Mouse (Mus musculus): ENCODE results near the gene Cmtm4.

Cmtm4 gene

DNA sequence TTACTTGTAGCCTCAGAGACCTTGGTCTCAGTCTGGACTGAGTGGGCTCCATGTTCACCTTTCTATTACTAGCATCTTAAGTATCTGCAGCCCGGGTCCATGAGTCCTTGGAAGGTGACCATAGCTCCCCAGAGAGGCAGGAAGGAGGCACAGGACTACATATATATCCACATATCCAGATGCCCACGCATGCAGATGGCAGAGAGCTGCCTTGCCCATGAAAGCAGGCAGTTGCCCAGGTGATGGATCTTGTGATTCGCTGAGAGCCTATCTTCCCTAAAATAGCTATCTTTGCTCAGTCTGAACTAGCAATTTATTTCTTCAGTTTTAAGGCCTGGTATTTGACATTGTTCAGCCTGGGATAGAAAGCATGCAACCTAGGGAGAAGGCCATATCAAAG, 15.9 kb upstream of the Cmtm4 start:
- DNase-seq (ENCODE audit: low spot score) = no peak

DNA sequence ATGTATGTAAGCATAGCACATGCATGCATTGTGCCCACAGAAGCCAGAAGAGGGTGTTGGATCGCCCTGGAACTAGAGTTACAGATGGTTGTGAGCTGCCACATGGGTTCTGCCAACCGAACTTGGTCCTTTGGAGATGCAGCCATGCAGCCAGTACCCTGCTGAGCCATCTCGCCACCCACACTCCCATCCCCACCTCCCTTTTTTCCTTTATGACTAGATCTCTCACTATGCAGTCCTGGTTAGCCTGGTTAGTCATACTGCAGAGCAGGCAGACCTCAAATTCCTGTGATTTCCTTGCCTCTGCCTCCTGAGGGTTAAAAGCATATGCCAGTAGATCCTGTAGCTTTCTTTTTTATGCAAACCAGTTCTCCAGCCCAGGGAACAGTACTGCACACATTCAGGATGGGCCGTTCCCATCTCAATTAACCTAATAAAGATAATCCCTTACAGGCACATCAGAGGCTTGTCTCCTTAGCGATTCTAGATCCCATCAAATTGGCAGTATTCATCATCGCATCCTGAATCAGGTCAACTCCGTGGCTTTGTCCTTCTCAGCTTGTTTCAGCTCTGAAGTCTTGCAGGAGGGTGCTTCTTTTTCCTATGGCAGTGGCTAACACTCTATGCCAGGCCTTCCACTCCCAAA, 15.1 kb upstream of the Cmtm4 start:
- DNase-seq (ENCODE audit: low spot score) = no peak

DNA sequence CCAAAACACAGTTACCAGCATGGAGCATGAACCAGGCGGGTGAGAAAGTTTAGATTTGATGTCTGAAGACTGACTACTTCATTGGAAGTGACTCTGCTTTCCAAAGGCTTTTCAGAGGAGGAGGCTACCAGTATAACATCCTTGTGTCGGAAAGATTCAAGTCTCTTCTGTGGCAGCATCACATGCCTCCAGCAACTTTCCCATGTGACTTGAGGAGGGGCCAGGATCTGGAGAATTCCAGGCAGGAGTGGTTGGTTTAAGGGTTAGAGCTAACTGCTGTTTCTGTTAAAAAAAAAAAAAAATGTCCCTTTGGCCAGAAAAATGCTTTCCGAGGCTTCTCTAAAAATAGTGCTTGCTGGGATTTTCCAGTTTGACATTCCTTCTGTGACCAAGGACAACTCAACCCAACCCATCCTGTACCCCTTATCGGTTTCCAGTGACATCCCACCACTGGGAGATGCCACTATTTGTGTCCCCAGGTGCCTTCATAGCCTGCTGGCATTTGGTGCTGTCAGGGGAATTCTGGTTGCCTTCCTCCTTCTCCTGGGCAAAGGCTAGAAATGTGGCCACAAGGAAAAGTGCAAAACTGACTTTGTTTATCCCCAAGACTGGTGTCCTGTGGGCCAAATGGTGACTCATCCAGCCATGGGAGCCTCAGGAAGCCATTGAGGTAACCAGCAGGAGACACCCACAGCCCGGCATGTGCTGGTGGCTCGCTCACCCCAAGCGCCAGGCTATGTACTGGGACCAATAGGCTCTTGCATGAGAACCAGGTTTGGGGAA, 12.9 kb upstream of the Cmtm4 start:
- DNase-seq (ENCODE audit: low spot score) = no peak

DNA sequence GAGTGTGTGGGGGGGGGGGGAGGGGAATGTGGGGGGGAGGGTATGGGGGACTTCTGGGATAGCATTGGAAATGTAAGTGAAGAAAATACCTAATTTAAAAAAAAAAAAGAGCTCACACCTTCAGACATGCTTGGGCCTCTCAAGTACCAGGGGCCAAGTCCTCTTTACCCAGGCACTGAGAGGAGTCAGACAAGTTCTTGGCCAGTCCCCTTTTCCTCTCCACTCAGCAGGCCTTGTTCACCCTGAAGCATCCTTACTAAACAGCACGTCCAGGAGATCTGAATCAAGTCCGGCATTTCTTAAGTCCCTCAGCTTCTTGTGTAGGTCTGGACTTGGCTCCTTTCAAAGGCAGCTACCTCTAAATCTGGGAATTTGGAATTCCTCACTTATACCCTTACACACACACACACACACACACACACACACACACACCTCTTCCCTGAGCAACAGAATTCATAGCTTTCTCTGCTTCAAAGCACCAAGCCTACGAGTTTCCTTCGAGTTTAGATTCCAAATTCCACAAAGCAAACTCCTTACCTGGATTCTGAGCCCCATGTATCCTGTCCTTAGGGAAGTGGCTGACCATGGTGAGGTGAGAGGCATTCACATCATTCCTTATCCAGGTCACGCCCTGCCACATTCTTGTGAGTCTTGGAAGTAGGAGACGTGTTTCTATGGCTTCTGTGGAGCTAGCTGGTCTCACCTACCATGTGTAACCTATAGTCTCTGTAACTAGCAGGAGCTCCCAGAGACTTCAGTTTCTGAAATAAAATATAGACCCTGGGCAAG, 10.9 kb upstream of the Cmtm4 start:
- no peak for DNase-seq (ENCODE audit: low spot score)

DNA sequence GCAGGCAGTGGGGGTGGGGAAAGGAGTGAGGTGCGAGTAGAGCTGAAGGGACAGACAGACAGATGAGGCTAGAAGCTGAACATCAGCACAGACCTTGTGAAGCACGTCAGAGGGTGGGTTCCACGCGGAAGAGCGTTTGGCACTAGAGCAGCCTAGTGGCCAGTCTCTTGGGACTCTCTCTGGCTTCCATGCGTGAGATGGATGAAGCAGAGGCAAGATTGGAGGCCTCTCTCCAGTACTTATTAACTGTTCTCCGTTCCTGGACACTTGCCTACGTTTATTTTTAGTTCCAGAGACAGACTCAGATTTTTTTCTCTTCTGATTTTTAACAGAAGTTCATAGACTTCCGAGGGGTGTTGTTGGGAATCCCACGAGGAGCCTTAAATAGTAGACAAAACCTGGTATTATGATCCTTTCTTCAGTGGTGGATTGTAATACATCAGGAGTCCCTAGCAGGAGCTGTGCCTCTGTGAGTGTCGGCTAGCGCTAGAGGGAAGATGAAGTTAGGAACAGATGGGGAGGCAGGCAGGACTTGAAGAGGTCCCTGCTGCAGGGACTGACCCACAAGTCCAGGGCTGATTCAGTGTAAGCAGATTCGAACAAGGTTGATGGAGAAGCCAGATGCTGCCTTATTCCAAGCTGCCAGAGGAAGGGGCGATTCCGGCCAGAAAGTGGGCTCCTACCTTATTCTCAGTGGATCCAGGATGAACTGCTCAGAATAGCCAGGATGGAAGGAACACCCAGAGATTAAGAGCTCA, 10.0 kb upstream of the Cmtm4 start:
- DNase-seq (ENCODE audit: low spot score) = no peak

DNA sequence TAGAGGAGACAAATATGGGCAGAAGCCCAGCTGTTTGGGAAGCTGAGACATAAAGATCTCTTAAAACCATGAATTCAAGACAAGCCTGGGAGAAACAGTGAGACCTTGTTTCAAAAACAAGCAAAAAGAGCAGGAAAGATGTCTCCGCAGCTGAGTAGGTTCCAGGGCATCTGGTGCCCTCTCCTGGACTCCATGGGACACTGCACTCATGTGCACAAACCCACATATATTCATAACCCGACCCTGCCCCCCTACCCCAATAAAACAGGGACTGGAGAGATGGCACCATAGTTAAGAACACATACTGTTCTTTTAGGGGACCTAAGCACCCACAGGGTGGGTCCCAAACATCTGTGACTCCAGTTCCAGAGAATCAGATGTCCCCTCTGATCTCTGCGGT, 8.0 kb upstream of the Cmtm4 start:
- DNase-seq (ENCODE audit: low spot score) = no peak

DNA sequence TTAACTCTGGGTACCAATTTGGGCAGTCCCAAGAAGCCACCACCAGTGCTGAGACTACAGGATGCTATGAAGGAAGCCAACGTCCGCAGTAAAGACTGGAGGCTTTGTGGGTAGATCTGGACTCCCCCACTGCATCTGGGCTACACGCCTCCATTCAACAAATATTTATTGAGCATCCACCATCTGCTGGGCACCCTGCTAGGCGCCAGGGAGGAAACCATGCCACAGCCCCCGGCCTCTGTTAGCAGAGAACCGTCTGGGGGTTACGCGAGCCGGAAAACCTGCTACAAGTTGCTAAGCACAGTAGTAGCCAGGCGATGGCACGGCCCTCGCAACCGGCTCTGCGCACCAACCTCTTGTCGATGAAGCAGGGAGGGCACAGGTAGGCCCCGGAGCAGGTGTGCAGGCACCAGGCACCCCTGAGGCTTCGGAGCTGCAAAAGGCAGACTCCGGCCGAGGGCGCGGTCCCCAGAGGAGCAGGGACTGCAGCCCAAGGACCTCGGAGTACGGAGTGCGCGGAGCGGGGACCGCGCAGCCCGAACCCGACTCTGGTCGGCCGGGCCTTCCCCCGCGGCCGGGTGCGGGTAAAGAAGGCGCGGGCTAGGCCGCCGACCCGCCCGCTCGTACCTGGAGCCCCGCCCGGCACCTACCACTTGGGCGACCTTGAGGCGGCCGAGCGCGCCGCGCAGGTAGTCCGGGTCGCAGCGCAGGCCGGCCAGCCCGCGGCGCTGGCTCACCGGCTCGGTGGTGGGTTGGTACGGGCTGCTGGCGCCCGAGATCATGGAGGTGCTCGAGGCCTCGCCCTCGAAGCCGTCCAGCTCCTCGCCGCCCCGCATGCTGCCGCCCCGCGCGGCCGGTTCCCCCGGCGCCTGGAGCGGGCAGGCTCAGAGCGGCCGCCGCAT, 555 bp downstream of the Cmtm4 start:
- peak; percentile 64 for DNase-seq (ENCODE audit: low spot score)

DNA sequence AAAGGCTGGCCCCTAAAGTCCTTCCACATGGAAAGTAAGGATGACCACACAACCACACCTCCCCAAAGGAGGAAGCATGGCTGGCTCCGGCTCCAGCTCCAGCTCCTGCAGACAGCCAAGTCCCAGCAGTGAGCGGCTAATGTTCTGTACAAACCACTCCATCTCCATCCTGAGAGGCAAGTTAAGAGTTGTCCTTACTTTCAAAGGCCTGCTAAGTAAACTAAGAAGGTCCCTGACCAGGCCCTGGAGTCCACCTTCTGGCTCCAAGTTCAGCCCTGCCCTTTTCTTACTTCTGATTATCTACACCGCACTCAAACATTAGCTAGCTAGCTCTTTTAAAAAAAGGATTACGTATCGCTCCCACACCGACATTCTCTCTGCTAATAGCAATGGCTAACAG, 1.8 kb downstream of the Cmtm4 start:
- DNase-seq (ENCODE audit: low spot score) = no peak

DNA sequence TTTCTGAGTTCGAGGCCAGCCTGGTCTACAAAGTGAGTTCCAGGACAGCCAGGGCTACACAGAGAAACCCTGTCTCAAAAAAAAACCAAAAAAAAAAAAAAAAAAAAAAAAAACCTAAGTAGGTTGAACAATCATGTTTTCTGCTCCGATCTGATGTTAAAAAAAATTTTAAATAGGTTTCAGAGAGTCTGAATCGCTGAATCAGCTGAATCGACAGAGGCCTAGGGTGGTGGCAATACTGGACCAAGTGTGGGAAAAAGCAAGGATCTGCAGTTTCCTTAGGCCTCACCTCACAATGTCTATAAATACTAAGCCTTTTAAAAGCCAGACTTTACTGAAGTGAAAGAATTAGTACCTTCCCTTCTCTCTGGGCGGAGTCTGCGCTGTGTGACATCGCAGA, 2.5 kb downstream of the Cmtm4 start:
- DNase-seq (ENCODE audit: low spot score) = no peak

DNA sequence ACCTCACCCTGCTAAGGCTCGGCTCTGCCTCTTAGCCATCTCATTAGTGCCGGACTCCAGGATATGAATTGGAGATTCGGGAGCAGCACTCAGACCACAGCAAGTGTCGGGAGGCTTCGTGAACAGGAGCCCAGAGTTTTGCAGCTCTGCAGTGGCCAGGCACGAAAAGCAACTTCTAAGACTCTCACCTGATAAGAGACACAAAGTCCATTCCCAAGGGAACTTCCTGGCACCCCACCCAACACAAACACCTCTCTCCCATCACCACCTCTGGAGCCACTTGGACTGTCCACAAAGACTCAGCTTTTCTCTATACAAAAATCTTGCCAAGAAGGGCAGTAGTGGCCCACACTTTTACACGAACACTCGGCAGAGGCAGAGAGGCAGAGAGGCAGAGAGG, 5.4 kb downstream of the Cmtm4 start:
- no peak for DNase-seq (ENCODE audit: low spot score)

DNA sequence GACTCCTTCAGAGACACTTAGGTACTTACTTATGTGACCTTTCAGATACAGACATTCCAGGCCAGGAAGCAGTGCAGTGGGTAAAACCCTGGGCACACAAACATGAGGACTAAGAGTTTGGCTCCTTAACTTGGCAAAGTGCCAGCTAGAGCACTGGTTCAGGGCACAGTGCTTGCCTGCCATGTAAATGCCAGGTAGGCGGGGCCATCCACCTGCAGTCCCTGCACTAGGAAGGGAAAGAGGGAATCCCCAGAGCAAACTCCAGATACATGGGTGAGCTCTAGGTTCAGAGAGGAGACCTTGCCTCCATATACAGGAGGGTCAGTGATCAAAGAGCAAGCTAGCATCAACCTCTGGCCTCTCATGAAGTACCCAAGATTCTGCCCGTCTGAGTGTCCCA, 7.6 kb downstream of the Cmtm4 start:
- no peak for DNase-seq (ENCODE audit: low spot score)

DNA sequence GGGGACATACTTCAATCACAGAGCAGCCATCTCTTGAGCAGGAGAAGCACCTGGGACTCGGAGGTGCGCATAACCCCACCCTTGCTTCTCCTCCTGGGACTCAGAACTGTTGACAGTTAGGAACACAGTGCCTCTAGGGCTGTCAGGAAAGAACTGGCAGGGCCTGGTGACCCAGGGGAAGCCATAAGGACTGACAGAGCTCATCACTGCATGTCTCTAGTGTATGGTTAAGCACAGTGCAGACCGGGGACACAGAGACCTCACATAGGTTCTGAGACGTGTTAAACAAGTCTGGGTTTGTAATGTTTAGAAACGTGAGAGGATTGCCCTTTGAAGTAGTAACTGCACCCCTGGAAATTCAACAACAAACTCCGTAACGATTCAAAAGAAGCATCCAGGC, 8.1 kb downstream of the Cmtm4 start:
- no peak for DNase-seq (ENCODE audit: low spot score)

DNA sequence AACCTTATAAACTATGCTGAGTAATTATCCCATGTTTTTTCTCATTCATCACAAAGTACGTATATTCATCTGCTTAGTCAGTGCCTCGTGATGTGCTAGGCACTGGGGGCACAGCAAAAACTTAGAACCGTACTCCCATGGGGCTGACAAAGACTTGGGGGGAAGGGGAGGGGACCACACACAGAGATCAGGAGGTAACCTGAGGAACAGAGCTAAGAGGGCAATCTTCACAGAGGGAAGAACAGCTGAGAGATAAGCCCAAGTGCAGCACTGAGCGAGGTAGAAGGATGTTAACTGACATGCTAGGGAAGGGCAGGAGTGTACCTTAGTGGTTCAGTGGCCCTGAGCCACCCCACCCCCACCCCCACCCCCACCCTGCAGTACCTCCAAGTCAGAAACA, 8.9 kb downstream of the Cmtm4 start:
- DNase-seq (ENCODE audit: low spot score) = no peak

DNA sequence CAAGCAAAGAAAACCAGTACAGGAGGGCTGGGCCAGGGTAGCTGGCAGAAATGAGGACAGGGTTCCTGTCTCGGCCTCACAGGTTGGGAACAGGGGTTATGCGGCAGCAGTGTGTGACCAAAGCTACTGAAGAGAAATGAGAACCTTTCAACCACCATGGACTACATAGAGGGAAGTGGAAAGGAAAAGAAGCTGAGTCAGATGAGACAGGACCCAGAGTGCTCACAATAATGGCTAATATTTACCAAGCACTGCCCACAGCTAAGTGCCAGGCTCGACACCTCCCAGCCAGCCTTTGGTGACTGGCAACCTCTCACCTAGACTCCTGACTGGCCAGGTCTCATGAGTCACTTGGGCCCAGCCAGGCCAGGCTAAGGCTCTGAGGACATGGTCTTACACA, 11.6 kb downstream of the Cmtm4 start:
- DNase-seq (ENCODE audit: low spot score) = no peak

DNA sequence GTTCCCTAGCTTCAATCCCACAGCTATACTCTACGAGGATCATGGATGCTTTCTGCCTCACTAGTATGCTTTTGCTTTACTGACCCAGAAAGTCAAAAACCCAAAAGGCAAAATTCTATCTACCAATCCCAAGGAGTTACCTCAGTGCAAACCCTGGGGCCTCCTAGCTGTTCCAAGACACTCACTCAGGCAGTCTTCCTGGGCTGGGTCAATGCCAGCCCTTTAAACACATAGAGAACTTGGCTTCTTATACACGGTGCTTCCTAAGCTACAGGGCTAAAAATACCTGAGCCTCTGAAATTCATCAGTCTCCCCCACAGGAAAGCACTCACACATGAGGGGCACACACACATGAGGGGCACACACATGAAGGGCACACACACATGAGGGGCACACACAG, 12.3 kb downstream of the Cmtm4 start:
- DNase-seq (ENCODE audit: low spot score) = no peak

DNA sequence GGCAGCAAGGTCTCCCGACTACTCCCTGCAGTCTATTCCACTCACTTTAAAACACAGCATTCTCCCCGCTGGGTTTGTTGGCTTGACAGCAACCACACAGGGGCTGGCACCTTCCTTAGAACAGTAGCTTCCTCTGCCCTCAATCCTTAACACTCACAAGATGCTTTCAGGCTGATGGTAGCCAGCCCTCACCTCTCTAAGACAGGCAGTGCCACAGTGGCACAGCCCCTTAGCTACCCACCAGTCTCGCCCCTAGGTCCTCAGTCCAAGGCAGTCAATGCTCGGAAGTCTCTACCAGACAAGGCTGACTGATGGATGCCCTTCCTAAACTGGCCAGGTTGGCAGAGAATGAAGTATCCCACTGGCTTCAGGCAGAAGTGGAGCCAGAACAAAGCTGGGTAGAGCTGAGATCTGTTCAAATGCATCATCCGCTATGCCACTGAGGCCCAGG, 14.6 kb downstream of the Cmtm4 start:
- DNase-seq (ENCODE audit: low spot score) = no peak

DNA sequence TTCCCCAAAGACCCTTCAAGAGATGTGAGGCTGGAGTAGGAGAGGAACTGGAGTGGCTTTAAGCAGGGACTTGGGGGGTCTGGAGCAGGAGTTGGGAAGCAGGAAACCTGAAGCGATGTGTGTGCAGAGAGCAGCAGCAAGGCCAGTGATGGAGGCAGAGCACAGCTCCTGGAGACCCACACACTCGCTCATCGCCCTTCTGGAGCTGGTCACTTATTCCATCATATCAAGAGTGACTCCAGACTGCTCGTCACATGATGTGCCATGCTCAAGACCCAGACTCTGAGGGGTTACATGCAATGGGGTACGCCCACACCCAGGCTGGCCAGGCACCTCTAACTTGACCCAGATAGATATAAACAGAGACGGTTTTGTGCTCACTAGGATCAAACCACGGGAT, 15.3 kb downstream of the Cmtm4 start:
- DNase-seq (ENCODE audit: low spot score) = no peak

DNA sequence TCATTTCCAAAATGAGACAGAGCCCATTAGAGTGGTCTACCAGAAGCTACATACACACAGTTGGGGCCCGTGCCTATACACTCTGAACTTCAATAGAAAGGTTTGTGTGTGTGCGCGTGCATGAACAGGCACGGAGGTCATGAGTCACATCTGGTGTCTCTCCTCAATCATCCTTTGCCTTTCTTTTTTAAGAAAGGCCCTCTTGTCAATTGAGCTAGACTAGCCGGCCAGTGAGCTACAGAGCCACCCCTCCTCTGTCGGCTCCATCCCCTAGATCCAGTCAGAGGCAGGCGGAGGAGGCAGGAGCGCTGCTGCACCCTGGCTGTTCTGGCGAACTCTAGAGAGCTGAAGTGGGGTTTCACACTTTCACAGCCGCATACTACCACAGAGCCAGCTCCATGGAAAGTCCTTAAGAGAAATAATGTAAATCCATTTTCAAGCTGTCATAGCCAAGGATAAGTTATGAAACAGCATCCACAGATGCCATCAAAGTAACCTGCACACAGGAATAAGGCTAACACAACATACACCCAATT, 16.2 kb downstream of the Cmtm4 start:
- DNase-seq (ENCODE audit: low spot score) = no peak

DNA sequence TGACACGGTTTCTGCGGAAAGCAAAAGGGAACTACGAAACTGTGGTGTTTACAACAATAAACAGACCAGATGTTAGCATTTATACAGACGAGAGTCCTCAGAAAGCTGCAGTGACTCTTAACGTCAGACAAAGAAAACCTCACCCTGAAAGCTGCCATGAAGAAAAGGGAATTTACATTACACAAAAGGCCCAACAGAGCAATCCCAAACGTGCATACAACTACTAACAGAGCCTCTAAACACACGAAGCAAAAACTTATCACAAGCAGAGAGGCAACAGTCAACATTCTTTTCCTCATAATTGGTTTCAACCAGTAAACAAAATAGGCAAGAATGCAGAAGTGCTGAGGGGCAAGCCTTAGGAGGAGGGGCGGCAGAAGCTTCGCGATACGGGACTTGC, 18.9 kb downstream of the Cmtm4 start:
- no peak for DNase-seq (ENCODE audit: low spot score)

DNA sequence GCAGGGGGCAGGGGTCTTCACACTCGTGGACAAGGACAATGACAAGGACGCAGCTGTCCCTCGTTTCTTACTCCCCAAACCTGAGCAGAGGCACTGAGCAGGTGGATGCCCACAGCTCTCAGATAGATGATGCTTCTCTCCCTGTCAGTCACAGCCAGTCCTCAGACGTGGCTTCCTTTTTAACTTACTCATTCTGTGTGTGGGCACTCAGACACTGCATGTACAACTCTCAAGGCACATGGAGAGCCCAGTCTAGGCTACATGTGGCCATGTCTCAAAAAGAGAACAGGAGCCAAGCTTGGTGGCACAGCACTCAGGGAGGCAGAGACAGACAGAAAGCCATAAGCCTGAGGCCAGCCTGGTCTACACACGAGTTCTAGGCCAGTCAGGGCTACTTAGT, 19.6 kb downstream of the Cmtm4 start:
- DNase-seq (ENCODE audit: low spot score) = no peak
